Mouse (Mus musculus) thymus, adult 2 months (tissue): Measurements from ENCODE around the gene Dnal4.

Experiments
- CTCF ChIP-seq: fragments of 200-500 bp; IDR thresholded peaks from 2 replicates; pipeline ENCODE4 v1.5.1; 2012; ENCODE audit warnings: mild to moderate bottlenecking, control low read depth, low read length, moderate library complexity, borderline replicate concordance; ENCODE audit not compliant: control insufficient read depth, poor library complexity, insufficient read depth; ENCODE audit errors: extremely low read depth
- POLR2A ChIP-seq: fragments of 200-500 bp; IDR thresholded peaks from 2 replicates; pipeline ENCODE4 v1.6.1; 2012; ENCODE audit warnings: mild to moderate bottlenecking, low read length, control low read depth, moderate library complexity; ENCODE audit not compliant: control insufficient read depth, poor library complexity, insufficient read depth; ENCODE audit errors: extremely low read depth

GRCm38 (mm10) chr15:79798591-79798990, 20.9 kb upstream of the Dnal4 start:
- TF ChIP-seq CTCF (no peak), POLR2A (no peak)
